Mouse (Mus musculus) CH12.LX (cell line): Measurements from ENCODE around the gene Dmtf1. TPM values are rescaled to one million over a fixed set of nuclear protein-coding genes. Genes with fewer than 3 reads are reported as not detected.
A peak's percentile ranks its signal among the peaks of the same experiment; 100 is the strongest.

Experiments
- DNase-seq: peaks from one replicate; pipeline ENCODE4 v3.0.0-alpha.2; 2013; ENCODE audit errors: extremely low read depth
- H3K27ac ChIP-seq: 2 replicates; pipeline ENCODE4 v1.5.1; 2012; ENCODE audit warnings: low read depth, mild to moderate bottlenecking, control low read depth, moderate library complexity; ENCODE audit not compliant: insufficient read depth
- H3K27me3 ChIP-seq: replicated peaks from 2 replicates; pipeline ENCODE3; 2012; ENCODE audit warnings: inconsistent platforms
- H3K36me3 ChIP-seq, 2 experiments: replicated peaks in 1 of 2; 2 replicates each; pipeline versions ENCODE3 to v1.6.1; 2012; ENCODE audit warnings: inconsistent platforms in 1 of 2, low read length in 1 of 2, mild to moderate bottlenecking in 1 of 2, mixed read lengths in 1 of 2, moderate library complexity in 1 of 2; ENCODE audit not compliant: control insufficient read depth in 1 of 2, insufficient read depth in 1 of 2
- H3K4me1 ChIP-seq, 2 experiments: 2 replicates each; pipeline ENCODE4 v1.6.1; 2012; ENCODE audit warnings: inconsistent platforms in 1 of 2, moderate library complexity in 1 of 2; ENCODE audit not compliant: insufficient read depth in 2 of 2, control insufficient read depth in 1 of 2
- H3K4me2 ChIP-seq: 2 replicates; pipeline ENCODE4 v1.6.1; 2012; ENCODE audit warnings: low read depth, mild to moderate bottlenecking, control low read depth; ENCODE audit not compliant: poor library complexity, insufficient read depth, severe bottlenecking
- H3K4me3 ChIP-seq, 3 experiments: fragments of 150-350 bp in 1 of 3; sonication (generic) in 1 of 3; replicated peaks in 1 of 3; 2 replicates each; pipeline versions ENCODE3 to v1.5.1; 2011 to 2012; ENCODE audit warnings: low read depth in 2 of 3, low read length in 2 of 3, mild to moderate bottlenecking in 2 of 3, moderate library complexity in 2 of 3, control low read depth in 1 of 3, improper control_type of control experiment in 1 of 3, inconsistent platforms in 1 of 3, mixed read lengths in 1 of 3; ENCODE audit not compliant: poor library complexity in 1 of 3
- H3K79me2 ChIP-seq: replicated peaks from 2 replicates; pipeline ENCODE4 v1.6.1; 2012; ENCODE audit warnings: mild to moderate bottlenecking, moderate library complexity; ENCODE audit not compliant: control insufficient read depth, poor library complexity, insufficient read depth, severe bottlenecking; ENCODE audit errors: extremely low read depth
- H3K9ac ChIP-seq: 2 replicates; pipeline ENCODE4 v1.6.1; 2012; ENCODE audit warnings: low read depth, mild to moderate bottlenecking, control low read depth, moderate library complexity; ENCODE audit not compliant: insufficient read depth
- H3K9me3 ChIP-seq: replicated peaks from 2 replicates; pipeline ENCODE3; 2012; ENCODE audit warnings: low read length, inconsistent platforms, mixed read lengths
- BHLHE40 ChIP-seq: IDR thresholded peaks from 2 replicates; pipeline ENCODE4 v1.6.1; 2011; ENCODE audit warnings: mild to moderate bottlenecking, low read depth, low read length, improper control_type of control experiment
- CHD2 ChIP-seq: IDR thresholded peaks from 2 replicates; pipeline ENCODE4 v1.6.1; 2011; ENCODE audit warnings: low read length, improper control_type of control experiment
- CTCF ChIP-seq, 2 experiments: IDR thresholded peaks in 1 of 2; conservative IDR thresholded peaks in 1 of 2; 2 replicates each; pipeline ENCODE4 v1.5.1; 2011 to 2012; ENCODE audit warnings: low read depth in 2 of 2, low read length in 2 of 2, improper control_type of control experiment in 1 of 2, inconsistent platforms in 1 of 2, mild to moderate bottlenecking in 1 of 2, moderate library complexity in 1 of 2
- EP300 ChIP-seq: IDR thresholded peaks from 2 replicates; pipeline ENCODE4 v1.6.1; 2011; ENCODE audit warnings: low read length, improper control_type of control experiment
- HCFC1 ChIP-seq: IDR thresholded peaks from 2 replicates; pipeline ENCODE4 v1.6.1; 2012; ENCODE audit warnings: low read depth, mild to moderate bottlenecking, inconsistent platforms, low read length, improper control_type of control experiment
- IRF4 ChIP-seq: IDR thresholded peaks from 2 replicates; pipeline ENCODE4 v1.6.1; 2014; ENCODE audit warnings: low read depth, mild to moderate bottlenecking, inconsistent platforms, low read length, improper control_type of control experiment
- JUN ChIP-seq: IDR thresholded peaks from 2 replicates; pipeline ENCODE4 v1.6.1; 2011; ENCODE audit warnings: low read depth, mild to moderate bottlenecking, low read length, improper control_type of control experiment, moderate library complexity; ENCODE audit not compliant: insufficient read depth
- MAFK ChIP-seq: IDR thresholded peaks from 2 replicates; pipeline ENCODE4 v1.6.1; 2011; ENCODE audit warnings: low read length, improper control_type of control experiment; ENCODE audit not compliant: insufficient replicate concordance
- MEF2A ChIP-seq: IDR thresholded peaks from 2 replicates; pipeline ENCODE4 v1.6.1; 2014; ENCODE audit warnings: low read depth, mild to moderate bottlenecking, inconsistent platforms, low read length, improper control_type of control experiment, borderline replicate concordance
- NELFE ChIP-seq: IDR thresholded peaks from 2 replicates; pipeline ENCODE4 v1.6.1; 2011; ENCODE audit warnings: low read depth, low read length, improper control_type of control experiment
- PAX5 ChIP-seq: IDR thresholded peaks from 2 replicates; pipeline ENCODE4 v1.6.1; 2012; ENCODE audit warnings: low read length, inconsistent platforms, mixed read lengths
- POLR2A ChIP-seq: IDR thresholded peaks from 2 replicates; pipeline ENCODE4 v1.6.1; 2011; ENCODE audit warnings: low read depth, mild to moderate bottlenecking, improper control_type of control experiment, low read length
- POLR2AphosphoS2 ChIP-seq: IDR thresholded peaks from 2 replicates; pipeline ENCODE4 v1.6.1; 2011; ENCODE audit warnings: low read depth, low read length, improper control_type of control experiment
- RAD21 ChIP-seq: IDR thresholded peaks from 2 replicates; pipeline ENCODE4 v1.6.1; 2011; ENCODE audit warnings: low read depth, mild to moderate bottlenecking, low read length, improper control_type of control experiment, moderate library complexity
- SMC3 ChIP-seq: IDR thresholded peaks from 2 replicates; pipeline ENCODE4 v1.6.1; 2011; ENCODE audit warnings: low read depth, low read length, improper control_type of control experiment
- UBTF ChIP-seq: IDR thresholded peaks from 2 replicates; pipeline ENCODE4 v1.6.1; 2012; ENCODE audit warnings: low read depth, mild to moderate bottlenecking, inconsistent platforms, low read length, improper control_type of control experiment, moderate library complexity
- ZMIZ1 ChIP-seq: IDR thresholded peaks from 2 replicates; pipeline ENCODE4 v1.6.1; 2012; ENCODE audit warnings: low read depth, mild to moderate bottlenecking, inconsistent platforms, low read length, improper control_type of control experiment
- dilution Hi-C: fragments of 300-500 bp; cut with MboI; formaldehyde crosslinking; loops from 2 replicates; pipeline ENCODE4 v1.14.3; 2020; ENCODE audit warnings: low sequenced_read_pairs; ENCODE audit not compliant: extremely low pct_unique_long_range_greater_than_20kb, extremely low pct_ligation_motif_present
- in situ Hi-C: fragments of 300-500 bp; cut with MboI; formaldehyde crosslinking; loops from 3 replicates; pipeline ENCODE4 v1.14.3; 2019; ENCODE audit warnings: low sequenced_read_pairs, low pct_ligation_motif_present, low pct_unique_long_range_greater_than_20kb, mixed read lengths
- polyA plus RNA-seq: library from polyadenylated mRNA; unstranded; fragments of >175 nt; gene quantifications from 2 replicates; pipeline ENCODE4 v1.2.1, GENCODE M21; 2012; ENCODE audit warnings: low read depth; ENCODE audit not compliant: insufficient read length
- total RNA-seq, 2 experiments: library from RNA; depleted of rRNA; stranded (reverse); fragments of 300-350 nt in 1 of 2; fragments of >200 nt in 1 of 2; gene quantifications; 2 replicates each; pipeline ENCODE4 v1.2.3; 2012 to 2014

The Dmtf1 gene
- total and polyA plus RNA-seq, 3 experiments = 18.1 to 36.8 (median 30.6) TPM

DNA sequence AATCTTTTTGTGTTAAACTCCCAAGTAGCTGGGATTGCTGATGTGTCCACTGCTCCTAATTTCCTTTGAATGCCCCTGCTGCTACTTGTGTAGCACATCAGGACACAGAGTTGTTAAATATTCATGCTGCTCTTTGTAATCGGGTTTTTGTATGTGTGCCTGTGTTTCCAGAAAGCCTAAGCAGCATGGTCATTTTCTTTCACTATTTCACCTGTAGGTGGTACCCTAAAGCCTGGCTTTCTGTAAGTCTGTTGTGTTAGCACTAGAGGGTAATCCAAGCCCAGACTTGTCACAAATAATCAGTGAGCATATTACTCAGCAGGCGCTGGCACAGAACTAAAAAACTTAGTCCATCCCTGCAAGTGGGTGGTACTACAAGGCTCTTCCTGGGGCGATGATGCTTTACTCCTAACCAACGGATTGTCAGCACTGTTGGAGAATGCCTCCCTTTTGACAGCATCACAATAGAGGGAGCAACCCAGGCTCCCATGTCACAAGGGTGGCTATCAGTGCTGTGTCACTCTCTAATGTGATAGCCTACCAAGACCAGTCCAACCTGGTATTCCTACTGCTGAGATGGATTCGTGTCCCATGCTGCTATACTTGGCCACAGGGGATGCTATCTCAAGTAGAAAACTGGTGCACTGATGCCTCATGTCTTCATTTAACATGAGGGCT, 88.3 kb downstream of the Dmtf1 start (continued):
- TF ChIP-seq MEF2A (peak; percentile 57; the same call in 1 of the 2 replicates), JUN (no peak; the same call in 1 of the 2 replicates), UBTF (no peak), NELFE (peak; percentile 78; the same call in 1 of the 2 replicates), HCFC1 (peak; percentile 30; the same call in 1 of the 2 replicates), SMC3 (peak; percentile 99), BHLHE40 (peak; percentile 21; the same call in 1 of the 2 replicates), IRF4 (peak; percentile 85), PAX5 (no peak), POLR2AphosphoS2 (no peak), CHD2 (no peak), MAFK (peak; percentile 43; the same call in 1 of the 2 replicates), CTCF (conservative IDR thresholded peaks at IDR 0.05 in 1 of 2, IDR thresholded peaks at IDR 0.05 in 1 of 2; ENCODE audit: low read depth in 2 of 2, low read length in 2 of 2) (peak; percentile 40 to 100), EP300 (no peak)
- TF ChIP-seq, all 38 proteins: peak for 19

DNA sequence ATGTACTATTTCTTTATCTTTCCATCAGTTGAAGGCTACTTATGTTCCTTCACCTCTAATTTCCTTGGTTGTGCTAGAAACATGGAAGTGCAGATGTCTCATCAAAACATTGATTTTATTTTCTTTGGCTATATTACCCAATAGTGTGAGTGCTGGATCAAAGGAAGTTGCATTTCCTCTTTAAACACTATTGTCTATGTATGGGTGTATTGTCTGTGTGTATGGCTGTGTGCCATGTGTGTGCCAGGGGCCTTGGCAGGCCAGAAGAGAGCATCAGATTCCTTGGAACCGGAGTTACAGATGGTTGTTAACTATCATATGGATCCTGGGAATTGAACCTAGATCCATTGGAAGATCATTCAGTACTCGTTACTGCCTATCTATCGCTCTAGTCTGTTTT, 90.2 kb downstream of the Dmtf1 start:
- Histone ChIP-seq H3K27ac (no peak overlapping the region), H3K9ac (no peak overlapping the region), H3K9me3 (no peaks in the 10 kb centered on the region), H3K4me2 (no peak overlapping the region), H3K36me3 (no peaks in the 10 kb centered on the region), H3K4me1 (peaks cover 8 to 15% of the 10 kb centered on the region in 2 experiments), H3K27me3 (no peaks in the 10 kb centered on the region), H3K4me3 (no peak overlapping the region), H3K79me2 (no peaks in the 10 kb centered on the region)
- in situ Hi-C loops = no loop called here
- DNase-seq = no peak
- dilution Hi-C loops = no loop called here
- TF ChIP-seq POLR2A (no peak), IRF4 (no peak), ZMIZ1 (no peak), MAFK (no peak), RAD21 (no peak), POLR2AphosphoS2 (no peak)
